Mouse (Mus musculus): ENCODE measurements around the gene Pisd.
"Not testable (repeated sequence)": the region's sequence is repeated elsewhere in the genome, so short reads cannot be mapped to it uniquely, and the experiment has no call there.

DNA sequence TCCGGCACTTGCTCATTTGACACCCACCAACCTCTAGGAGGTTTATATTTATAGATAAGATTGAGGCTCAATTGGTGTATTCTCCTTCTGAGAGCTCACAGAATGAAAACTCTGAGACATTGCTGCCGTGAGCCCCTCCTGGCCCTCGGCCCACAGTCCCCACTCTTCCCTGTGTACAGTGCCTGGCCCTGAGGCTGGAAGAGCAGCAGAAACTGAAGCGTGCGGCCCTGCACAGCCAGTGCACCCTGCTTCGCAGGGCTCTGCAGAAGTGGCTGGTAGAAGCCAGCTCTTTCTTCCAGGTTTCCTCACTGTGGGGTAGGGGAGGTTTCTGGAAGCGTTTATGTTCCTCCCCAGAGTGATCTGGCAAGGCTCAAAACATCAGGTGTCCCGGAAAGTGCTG lies 62.7 kb downstream of the Pisd start:
- TF ChIP-seq POLR2A (IDR thresholded peaks at IDR 0.05; ENCODE audit: low read depth, low read length); CTCF (IDR thresholded peaks at IDR 0.05; ENCODE audit: extremely low read depth, insufficient read length, insufficient replicate concordance, low read depth, low read length): not testable (repeated sequence)
